Mouse (Mus musculus) intestine, embryonic 16.5 days (tissue): Measurements from ENCODE around the gene Stx17. TPM values are rescaled to one million over a fixed set of nuclear protein-coding genes. Genes with fewer than 3 reads are reported as not detected.

ENCODE experiments used
- ATAC-seq: fragments of 200-750 bp; cut with Nextera tagmentation; 2 replicates; pipeline ENCODE4 v1.8.0; 2017; ENCODE audit warnings: moderate TSS enrichment, moderate library complexity
- H3K27ac ChIP-seq: fragments of 300-500 bp; sonication (generic); 2 replicates; pipeline ENCODE4 v1.5.1; 2014; ENCODE audit warnings: mild to moderate bottlenecking, low read length
- H3K27me3 ChIP-seq: fragments of 300-500 bp; sonication (generic); replicated peaks from 2 replicates; pipeline ENCODE4 v1.6.1; 2014; ENCODE audit warnings: low read length, control low read depth, mixed read lengths; ENCODE audit not compliant: control insufficient read depth, insufficient read depth
- H3K36me3 ChIP-seq: fragments of 300-500 bp; sonication (generic); 2 replicates; pipeline ENCODE4 v1.6.1; 2014; ENCODE audit warnings: low read length, control low read depth; ENCODE audit not compliant: control insufficient read depth, insufficient read depth
- H3K4me1 ChIP-seq: fragments of 300-500 bp; sonication (generic); 2 replicates; pipeline ENCODE4 v1.6.1; 2014; ENCODE audit warnings: low read length, control low read depth, mixed read lengths; ENCODE audit not compliant: control insufficient read depth, insufficient read depth
- H3K4me2 ChIP-seq: fragments of 300-500 bp; sonication (generic); 2 replicates; pipeline ENCODE4 v1.6.1; 2014; ENCODE audit warnings: low read depth, low read length, control low read depth
- H3K4me3 ChIP-seq: fragments of 300-500 bp; sonication (generic); 2 replicates; pipeline ENCODE4 v1.5.1; 2014; ENCODE audit warnings: mild to moderate bottlenecking, low read length
- H3K9ac ChIP-seq: fragments of 300-500 bp; sonication (generic); 2 replicates; pipeline ENCODE4 v1.6.1; 2014; ENCODE audit warnings: low read depth, low read length
- H3K9me3 ChIP-seq: fragments of 300-500 bp; sonication (generic); 2 replicates; pipeline ENCODE4 v1.6.1; 2016; ENCODE audit warnings: low read length, control low read depth; ENCODE audit not compliant: control insufficient read depth
- WGBS: fragments of 180-500 bp; shearing (Covaris S2); extraction: QIAGEN DNeasy Blood & Tissue Kit; methylation state at CpG from one replicate; pipeline ENCODE4 v1.1.7; 2014; 5-methylcytosine and 5-hydroxymethylcytosine counted together
- polyA plus RNA-seq: library from polyadenylated mRNA; unstranded; fragments of >200 nt; fragmentation: Nextera tagmentation; extraction: Ambion mirVana; gene quantifications from 2 replicates; pipeline ENCODE4 v1.2.1, GENCODE M21; 2015

Stx17 gene
- 21.4 and 24.5 TPM in 2 replicates for polyA plus RNA-seq

DNA sequence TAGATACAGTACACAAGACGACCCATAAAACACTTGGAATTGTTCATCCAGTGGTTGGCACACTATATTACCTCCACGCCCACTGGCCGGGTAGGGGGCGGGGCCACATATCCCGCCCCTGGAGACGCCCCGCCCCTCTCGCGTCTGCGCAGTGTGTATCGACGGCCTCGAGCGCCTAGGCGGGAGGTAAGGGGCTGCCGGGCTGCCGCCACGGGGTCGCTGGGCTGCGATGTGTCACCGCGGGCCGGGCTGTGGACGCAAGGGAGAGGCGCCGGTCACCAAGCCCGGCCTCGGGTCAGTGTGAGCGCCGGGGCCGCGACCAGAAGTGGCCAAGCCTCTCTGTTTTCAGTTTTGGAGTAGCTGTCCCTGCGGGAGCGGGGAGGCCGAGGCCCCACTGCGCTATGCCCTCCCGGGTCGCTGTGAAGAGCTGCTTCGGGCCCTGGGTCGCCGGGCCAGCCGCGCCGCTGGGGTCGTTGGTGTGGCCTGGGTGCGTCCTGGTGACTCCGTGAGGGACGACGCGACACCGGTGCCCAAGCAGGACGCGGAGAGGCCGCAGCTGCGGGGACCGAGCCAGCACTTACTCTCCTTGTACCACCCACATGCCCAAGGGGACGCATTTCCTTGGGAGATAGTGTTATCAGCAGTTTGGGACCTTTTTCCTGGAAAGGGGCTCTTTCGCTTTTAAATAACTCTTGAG, at the start of gene Stx17:
Gene Stx17 (plus strand): TSS at position 143 of the 697 bp plus-strand sequence.
- H3K27ac ChIP-seq = peak within 1 kb of the TSS; percentile 33
- peak within 1 kb of the TSS; percentile 96 for H3K9ac ChIP-seq
- peak; percentile 100 for ATAC-seq
- peak within 1 kb of the TSS; percentile 73 for H3K4me2 ChIP-seq
- H3K9me3 ChIP-seq = no peaks in the 10 kb centered on the region
- no peaks in the 10 kb centered on the region for H3K36me3 ChIP-seq
- 1% methylated on average over 56 of the region's 58 CpGs for WGBS
- no peaks in the 10 kb centered on the region for H3K27me3 ChIP-seq
- 0 out of 2 replicates have a peak, but pooled peaks cover 5% of the 10 kb centered on the region for H3K4me1 ChIP-seq
- H3K4me3 ChIP-seq = peak within 1 kb of the TSS; percentile 95

DNA sequence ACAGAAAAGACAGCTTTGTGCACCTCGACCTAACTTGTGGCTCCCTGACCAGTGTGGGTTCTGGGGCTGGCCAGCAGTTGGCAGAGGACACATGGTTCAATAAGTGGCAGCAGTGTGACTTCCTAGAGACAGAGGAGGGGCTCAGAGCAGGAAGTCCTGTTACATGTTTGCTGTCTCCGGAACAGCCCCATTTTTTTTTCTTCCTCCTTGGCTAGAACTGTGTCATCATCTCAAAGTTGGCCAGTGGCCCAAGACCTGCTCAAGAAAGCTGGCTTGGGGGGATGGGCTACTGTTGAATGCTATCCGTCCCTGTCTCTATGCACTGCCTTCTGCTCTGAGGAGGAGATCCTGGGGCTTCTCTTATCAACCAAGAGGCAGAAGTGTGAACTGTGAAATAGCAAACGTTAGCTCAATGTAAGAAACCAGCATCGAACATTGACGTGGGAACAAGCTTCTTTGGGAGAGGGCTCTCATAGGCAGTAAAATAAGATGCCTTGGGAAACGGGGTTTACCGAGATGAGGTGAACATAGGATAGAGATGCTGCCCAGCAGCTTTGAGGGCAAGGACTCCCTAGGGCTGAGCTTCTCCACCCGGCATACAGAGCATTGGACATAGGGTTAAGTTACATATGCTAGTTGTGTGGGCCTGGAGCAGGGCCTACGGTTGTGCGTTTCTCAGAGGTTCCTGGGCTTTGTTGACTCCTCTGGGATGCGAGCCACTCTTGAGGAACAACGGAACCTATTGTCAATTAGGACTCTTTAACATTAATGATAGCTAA, 47.8 kb upstream of the Stx17 start:
- no peak overlapping the region for H3K4me2 ChIP-seq

GRCm38 (mm10) chr4:48078213-48078612, 46.5 kb upstream of the Stx17 start:
- no peak overlapping the region for H3K4me2 ChIP-seq
- H3K27ac ChIP-seq = no peak overlapping the region
- H3K27me3 ChIP-seq = no peaks in the 10 kb centered on the region; the same call in 1 of the 2 replicates
- no peak for ATAC-seq
- 20% methylated on average over 4 of the region's 4 CpGs for WGBS
- H3K4me3 ChIP-seq = no peak overlapping the region
- no peaks in the 10 kb centered on the region for H3K36me3 ChIP-seq
- no peaks in the 10 kb centered on the region for H3K4me1 ChIP-seq
- H3K9ac ChIP-seq = no peak overlapping the region
- no peaks in the 10 kb centered on the region for H3K9me3 ChIP-seq

More for the DNA sequence above, 47.8 kb upstream of the Stx17 start:
- H3K36me3 ChIP-seq = no peaks in the 10 kb centered on the region
- H3K9me3 ChIP-seq = no peaks in the 10 kb centered on the region
- H3K9ac ChIP-seq = no peak overlapping the region
- H3K4me1 ChIP-seq = no peaks in the 10 kb centered on the region
- ATAC-seq = peak; percentile 40; the same call in 1 of the 2 replicates
- WGBS = 55% methylated on average over 13 of the region's 13 CpGs
- no peak overlapping the region for H3K4me3 ChIP-seq
- H3K27me3 ChIP-seq = no peaks in the 10 kb centered on the region
- no peak overlapping the region for H3K27ac ChIP-seq

DNA sequence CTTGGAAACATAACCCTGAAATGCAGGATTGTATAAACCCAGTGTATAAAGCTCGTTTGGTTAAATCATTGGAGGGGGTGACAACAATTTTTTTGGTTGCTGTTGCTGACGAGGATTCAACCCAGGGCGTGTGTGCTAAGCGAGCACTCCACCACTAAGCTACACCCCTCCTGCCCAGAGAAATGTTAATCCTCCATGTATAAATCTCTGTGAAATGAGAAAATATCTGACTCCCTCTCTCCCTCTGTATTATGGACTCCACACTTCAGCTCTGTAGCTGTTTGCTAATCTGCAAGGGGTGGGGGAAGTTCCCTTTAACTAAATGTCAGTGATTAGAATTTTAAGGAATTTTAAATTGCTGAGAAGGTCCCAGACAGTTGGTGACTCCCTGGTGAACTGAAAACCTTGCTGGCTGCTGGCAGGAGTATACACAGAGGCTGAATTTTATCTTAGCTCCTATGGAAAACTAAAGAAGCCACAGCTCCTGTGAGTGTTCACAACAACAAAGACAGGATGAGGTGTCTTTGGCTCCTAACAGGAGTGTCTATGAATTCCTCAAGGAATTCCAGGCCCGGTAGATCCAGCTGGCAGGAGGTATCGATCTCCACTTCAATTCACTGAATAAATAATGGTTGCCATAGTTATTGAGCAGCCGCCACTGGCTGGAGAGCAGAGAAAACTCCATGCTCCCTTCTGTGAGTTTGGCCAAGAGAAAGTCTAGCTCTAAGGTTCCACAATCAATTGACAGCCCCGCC, 45.3 kb upstream of the Stx17 start:
- Histone ChIP-seq H3K4me1 (no peaks in the 10 kb centered on the region), H3K27me3 (no peaks in the 10 kb centered on the region; the same call in 1 of the 2 replicates)
- WGBS = 47% methylated on average over 8 of the region's 8 CpGs

GRCm38 (mm10) chr4:48083452-48083851, 41.3 kb upstream of the Stx17 start:
- Histone ChIP-seq H3K9me3 (no peaks in the 10 kb centered on the region), H3K36me3 (no peaks in the 10 kb centered on the region), H3K4me1 (no peaks in the 10 kb centered on the region), H3K4me3 (no peak overlapping the region), H3K4me2 (no peak overlapping the region), H3K9ac (no peak overlapping the region), H3K27me3 (no peaks in the 10 kb centered on the region; the same call in 1 of the 2 replicates), H3K27ac (no peak overlapping the region)
- 87% methylated on average over 4 of the region's 4 CpGs for WGBS
- ATAC-seq = no peak

More for the DNA sequence above, 45.3 kb upstream of the Stx17 start:
- Histone ChIP-seq H3K36me3 (no peaks in the 10 kb centered on the region), H3K4me3 (no peak overlapping the region), H3K4me2 (no peak overlapping the region), H3K27ac (no peak overlapping the region), H3K9ac (no peak overlapping the region), H3K9me3 (no peaks in the 10 kb centered on the region)
- no peak for ATAC-seq

GRCm38 (mm10) chr4:48086609-48087008, 38.1 kb upstream of the Stx17 start:
- Histone ChIP-seq H3K27me3 (no peaks in the 10 kb centered on the region; the same call in 1 of the 2 replicates), H3K4me2 (no peak overlapping the region), H3K4me3 (no peak overlapping the region), H3K4me1 (no peaks in the 10 kb centered on the region), H3K36me3 (no peaks in the 10 kb centered on the region), H3K9me3 (no peaks in the 10 kb centered on the region), H3K9ac (no peak overlapping the region), H3K27ac (no peak overlapping the region)
- WGBS = 66% methylated on average over 6 of the region's 6 CpGs
- no peak for ATAC-seq

GRCm38 (mm10) chr4:48087497-48087896, 37.2 kb upstream of the Stx17 start:
- Histone ChIP-seq H3K27ac (no peak overlapping the region), H3K4me1 (no peaks in the 10 kb centered on the region), H3K9me3 (no peaks in the 10 kb centered on the region), H3K4me2 (no peak overlapping the region), H3K27me3 (no peaks in the 10 kb centered on the region; the same call in 1 of the 2 replicates), H3K9ac (no peak overlapping the region), H3K4me3 (no peak overlapping the region), H3K36me3 (no peaks in the 10 kb centered on the region)
- ATAC-seq = no peak
- WGBS = 85% methylated on average over 6 of the region's 6 CpGs

- no peak overlapping the region for H3K27ac ChIP-seq
- H3K36me3 ChIP-seq = no peaks in the 10 kb centered on the region
- H3K27me3 ChIP-seq = no peaks in the 10 kb centered on the region
- H3K9me3 ChIP-seq = no peaks in the 10 kb centered on the region
- 81% methylated on average over 3 of the region's 3 CpGs for WGBS
- no peaks in the 10 kb centered on the region for H3K4me1 ChIP-seq
- H3K9ac ChIP-seq = no peak overlapping the region
- no peak overlapping the region for H3K4me3 ChIP-seq
- ATAC-seq = no peak
- H3K4me2 ChIP-seq = no peak overlapping the region
Measured at GRCm38 (mm10) chr4:48093221-48093620, 31.5 kb upstream of the Stx17 start.

- WGBS = 84% methylated on average over 8 of the region's 8 CpGs
Measured at GRCm38 (mm10) chr4:48100217-48100616, 24.5 kb upstream of the Stx17 start.

More at GRCm38 (mm10) chr4:48100217-48100616, 24.5 kb upstream of the Stx17 start:
- Histone ChIP-seq H3K4me3 (no peak overlapping the region), H3K4me1 (no peaks in the 10 kb centered on the region), H3K4me2 (no peak overlapping the region), H3K9me3 (no peaks in the 10 kb centered on the region), H3K27ac (no peak overlapping the region), H3K36me3 (no peaks in the 10 kb centered on the region), H3K9ac (no peak overlapping the region), H3K27me3 (no peaks in the 10 kb centered on the region)
- ATAC-seq = no peak
